Mouse (Mus musculus) embryonic facial prominence, embryonic 14.5 days (tissue): ENCODE data around the gene Mok. TPM values are rescaled to one million over a fixed set of nuclear protein-coding genes. Genes with fewer than 3 reads are reported as not detected.

Source experiments
- ATAC-seq: fragments of 200-750 bp; cut with Nextera tagmentation; 2 replicates; pipeline ENCODE4 v1.8.0; 2017; ENCODE audit warnings: low read depth, moderate number of reproducible peaks, moderate TSS enrichment
- DNase-seq: peaks from one replicate; pipeline ENCODE4 v3.0.0-alpha.2; 2015; ENCODE audit warnings: low spot score
- H3K27ac ChIP-seq: fragments of 300-500 bp; sonication (generic); replicated peaks from 2 replicates; pipeline ENCODE4 v1.5.1; 2014; ENCODE audit warnings: low read depth, mild to moderate bottlenecking, low read length, moderate library complexity
- H3K27me3 ChIP-seq: fragments of 300-500 bp; sonication (generic); replicated peaks from 2 replicates; pipeline ENCODE4 v1.6.1; 2014; ENCODE audit warnings: low read length; ENCODE audit not compliant: control insufficient read depth, insufficient read depth
- H3K36me3 ChIP-seq: fragments of 300-500 bp; sonication (generic); 2 replicates; pipeline ENCODE4 v1.6.1; 2014; ENCODE audit warnings: low read length, mixed read lengths; ENCODE audit not compliant: control insufficient read depth, insufficient read depth
- H3K4me1 ChIP-seq: fragments of 300-500 bp; sonication (generic); 2 replicates; pipeline ENCODE4 v1.6.1; 2014; ENCODE audit warnings: antibody characterized with exemption, low read length; ENCODE audit not compliant: control insufficient read depth, insufficient read depth
- H3K4me2 ChIP-seq: fragments of 300-500 bp; sonication (generic); 2 replicates; pipeline ENCODE4 v1.6.1; 2014; ENCODE audit warnings: low read depth, mild to moderate bottlenecking, low read length, moderate library complexity, mixed read lengths
- H3K4me3 ChIP-seq: fragments of 300-500 bp; sonication (generic); 2 replicates; pipeline ENCODE4 v1.5.1; 2014; ENCODE audit warnings: low read depth, mild to moderate bottlenecking, low read length
- H3K9ac ChIP-seq: fragments of 300-500 bp; sonication (generic); 2 replicates; pipeline ENCODE4 v1.6.1; 2014; ENCODE audit warnings: low read depth, mild to moderate bottlenecking, low read length, moderate library complexity, mixed read lengths
- H3K9me3 ChIP-seq: fragments of 300-500 bp; sonication (generic); 2 replicates; pipeline ENCODE4 v1.6.1; 2016; ENCODE audit warnings: low read length; ENCODE audit not compliant: control insufficient read depth
- WGBS: fragments of 180-500 bp; shearing (Covaris S2); extraction: QIAGEN DNeasy Blood & Tissue Kit; methylation state at CpG from one replicate; pipeline ENCODE4 v1.1.7; 2014; 5-methylcytosine and 5-hydroxymethylcytosine counted together
- polyA plus RNA-seq: library from polyadenylated mRNA; unstranded; fragments of >200 nt; fragmentation: Nextera tagmentation; extraction: Ambion mirVana; gene quantifications from 2 replicates; pipeline ENCODE4 v1.2.1, GENCODE M21; 2014

Gene Mok
- polyA plus RNA-seq, 1 experiment from 2014 or later, result 6.1 TPM

DNA sequence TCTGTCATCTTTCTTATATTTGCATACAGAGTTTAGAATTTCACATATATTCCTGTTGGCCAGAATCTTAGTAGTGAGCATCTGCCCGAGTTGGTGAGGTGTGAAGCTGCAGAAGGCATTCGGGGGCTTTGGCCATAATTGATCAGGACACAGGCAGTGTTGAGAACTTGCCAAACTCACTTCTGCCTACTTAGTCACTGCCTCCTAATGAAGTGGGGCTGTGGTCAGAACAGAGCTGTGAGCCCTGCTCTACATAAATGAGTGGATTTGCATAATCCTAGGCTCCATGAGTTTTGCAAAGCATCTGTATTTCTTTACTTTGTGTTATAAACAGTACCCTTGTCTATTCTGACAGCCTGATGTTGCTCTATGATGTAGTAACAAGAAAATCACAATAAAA, 78.4 kb downstream of the Mok start:
- no peak for DNase-seq
- H3K9me3 ChIP-seq, result no peaks in the 10 kb centered on the region
- no peaks in the 10 kb centered on the region for H3K4me1 ChIP-seq
- WGBS, result 80% methylated on average over 2 of the region's 2 CpGs
- H3K27ac ChIP-seq, result no peak overlapping the region
- H3K36me3 ChIP-seq, result no peaks in the 10 kb centered on the region; the same call in 1 of the 2 replicates
- H3K27me3 ChIP-seq, result no peaks in the 10 kb centered on the region
- ATAC-seq, result no peak
- H3K4me2 ChIP-seq, result no peak overlapping the region
- no peak overlapping the region for H3K4me3 ChIP-seq
- H3K9ac ChIP-seq, result no peak overlapping the region

DNA sequence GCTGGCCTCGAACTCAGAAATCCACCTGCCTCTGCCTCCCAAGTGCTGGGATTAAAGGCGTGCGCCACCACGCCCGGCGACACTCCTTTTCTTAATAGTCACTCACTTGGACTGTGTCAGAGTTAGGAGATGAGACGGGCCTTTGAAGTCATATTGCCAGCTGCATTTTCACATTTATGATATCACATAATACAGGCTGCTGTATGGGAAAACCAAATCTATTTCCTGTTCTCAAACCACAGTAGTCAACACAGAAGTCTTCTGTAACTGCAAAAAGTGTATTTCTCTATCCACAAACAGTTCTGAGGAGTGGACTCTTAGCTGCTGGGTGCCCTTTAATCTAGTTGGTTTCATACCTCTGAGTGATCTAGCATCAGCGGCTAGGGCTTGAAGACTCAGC, 81.8 kb downstream of the Mok start:
- no peak for ATAC-seq
- H3K9me3 ChIP-seq, result no peaks in the 10 kb centered on the region
- WGBS, result 95% methylated on average over 8 of the region's 8 CpGs

More for the DNA sequence above, 81.8 kb downstream of the Mok start:
- no peak overlapping the region for H3K9ac ChIP-seq
- no peak overlapping the region for H3K4me3 ChIP-seq
- no peaks in the 10 kb centered on the region for H3K4me1 ChIP-seq
- no peak overlapping the region for H3K4me2 ChIP-seq
- peaks cover 10% of the 10 kb centered on the region; the same call in 1 of the 2 replicates for H3K36me3 ChIP-seq
- no peaks in the 10 kb centered on the region for H3K27me3 ChIP-seq
- H3K27ac ChIP-seq, result no peak overlapping the region
- DNase-seq, result no peak

Other genes starting within 250 kb of the Mok start
- gene Dync1h1, start 239.5 kb downstream of the Mok start, polyA plus RNA-seq, result 60.5 and 69.2 TPM in 2 replicates
- not detected in 2 replicates for gene 1700001K19Rik, start 158.3 kb downstream of the Mok start, polyA plus RNA-seq
- gene Hsp90aa1, start 138.2 kb downstream of the Mok start, polyA plus RNA-seq, result 763 and 873 TPM in 2 replicates
- 18.3 and 21.1 TPM in 2 replicates for gene Wdr20, start 103.0 kb downstream of the Mok start, polyA plus RNA-seq
- gene Zfp839, start 9.3 kb upstream of the Mok start, polyA plus RNA-seq, result 2.4 and 4.1 TPM in 2 replicates
- 74.7 and 75.0 TPM in 2 replicates for gene Cinp, start 48.2 kb upstream of the Mok start, polyA plus RNA-seq
- 4.3 TPM in 2 replicates for gene Tecpr2, start 48.3 kb upstream of the Mok start, polyA plus RNA-seq
- gene Ankrd9, start 138.1 kb upstream of the Mok start, polyA plus RNA-seq, result 11.1 and 13.2 TPM in 2 replicates
- gene Rcor1, start 198.4 kb upstream of the Mok start, polyA plus RNA-seq, result 16.8 and 18.0 TPM in 2 replicates